Mouse (Mus musculus) midbrain, embryonic 13.5 days (tissue): Measurements from ENCODE around the gene Hoxa6. TPM values are rescaled to one million over a fixed set of nuclear protein-coding genes. Genes with fewer than 3 reads are reported as not detected.
A peak's percentile ranks its signal among the peaks of the same experiment; 100 is the strongest.

Source experiments
- ATAC-seq: fragments of 200-750 bp; cut with Nextera tagmentation; 2 replicates; pipeline ENCODE4 v1.8.0; 2017; ENCODE audit warnings: mild to moderate bottlenecking, moderate TSS enrichment, moderate library complexity
- H3K27ac ChIP-seq: fragments of 300-500 bp; sonication (generic); 2 replicates; pipeline ENCODE4 v1.5.1; 2015; ENCODE audit warnings: inconsistent platforms, mild to moderate bottlenecking, moderate library complexity
- H3K27me3 ChIP-seq: fragments of 300-500 bp; sonication (generic); 2 replicates; pipeline ENCODE4 v1.6.1; 2015; ENCODE audit warnings: mild to moderate bottlenecking, inconsistent platforms
- H3K36me3 ChIP-seq: fragments of 300-500 bp; sonication (generic); 2 replicates; pipeline ENCODE4 v1.6.1; 2015; ENCODE audit warnings: mild to moderate bottlenecking, inconsistent platforms
- H3K4me1 ChIP-seq: fragments of 300-500 bp; sonication (generic); replicated peaks from 2 replicates; pipeline ENCODE4 v1.6.1; 2015; ENCODE audit warnings: inconsistent platforms
- H3K4me2 ChIP-seq: fragments of 300-500 bp; sonication (generic); replicated peaks from 2 replicates; pipeline ENCODE4 v1.6.1; 2015; ENCODE audit warnings: moderate library complexity, mild to moderate bottlenecking, inconsistent platforms
- H3K4me3 ChIP-seq: fragments of 300-500 bp; sonication (generic); replicated peaks from 2 replicates; pipeline ENCODE4 v1.5.1; 2015; ENCODE audit warnings: mild to moderate bottlenecking, inconsistent platforms
- H3K9ac ChIP-seq: fragments of 300-500 bp; sonication (generic); replicated peaks from 2 replicates; pipeline ENCODE4 v1.6.1; 2015; ENCODE audit warnings: mild to moderate bottlenecking, inconsistent platforms
- H3K9me3 ChIP-seq: fragments of 300-500 bp; sonication (generic); 2 replicates; pipeline ENCODE4 v1.6.1; 2016; ENCODE audit warnings: mild to moderate bottlenecking, inconsistent platforms
- WGBS: fragments of 180-500 bp; shearing (Covaris S2); methylation state at CpG from one replicate; pipeline ENCODE4 v1.1.7; 2015; 5-methylcytosine and 5-hydroxymethylcytosine counted together
- polyA plus RNA-seq: library from polyadenylated mRNA; unstranded; fragments of >200 nt; fragmentation: Nextera tagmentation; extraction: Ambion mirVana; gene quantifications from 2 replicates; pipeline ENCODE4 v1.2.1, GENCODE M21; 2015

Gene Hoxa6
- polyA plus RNA-seq = not detected in 2 replicates

DNA sequence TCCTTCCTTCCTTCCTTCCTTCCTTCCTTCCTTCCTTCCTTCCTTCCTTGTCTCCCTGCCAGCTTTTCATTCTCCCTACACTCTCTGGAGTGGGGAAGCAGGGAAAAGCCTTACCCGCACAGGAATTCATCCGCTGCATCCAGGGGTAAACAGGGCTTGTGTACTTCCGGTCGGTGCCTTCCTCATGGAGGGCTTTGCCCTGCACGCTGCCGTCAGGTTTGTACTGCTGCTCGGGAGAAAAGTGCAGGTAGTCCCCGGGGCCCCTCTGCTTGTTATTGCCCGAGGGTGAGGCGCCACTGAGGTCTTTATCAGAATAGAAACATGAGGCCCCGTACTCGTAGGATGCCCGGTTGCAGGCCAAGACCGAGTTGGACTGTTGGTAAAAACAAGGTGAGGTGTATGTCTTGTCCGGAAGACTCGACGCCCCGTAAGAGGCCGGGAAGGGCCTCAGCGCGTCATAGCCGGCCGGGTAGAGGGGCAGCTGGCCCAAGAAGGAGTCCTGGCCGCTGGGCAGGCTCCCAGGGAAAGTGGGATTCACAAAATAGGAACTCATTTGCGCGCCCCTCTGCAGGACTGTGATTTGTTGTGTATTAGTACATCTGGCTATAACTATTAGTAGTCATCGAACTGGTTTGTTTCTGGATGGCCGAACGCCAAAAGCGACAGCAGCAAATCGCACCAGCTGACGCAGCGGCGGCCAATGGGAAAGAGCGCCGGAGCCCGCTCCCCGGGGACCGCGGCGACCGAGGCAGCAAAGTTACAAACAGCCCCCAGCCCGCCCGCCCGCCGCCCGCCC, at the start of gene Hoxa6:
TSS of gene Hoxa6 (minus strand) at position 651 of the 796 bp plus-strand sequence.
- Histone ChIP-seq H3K9ac (no peak within 1 kb of the TSS), H3K27ac (no peak within 1 kb of the TSS), H3K9me3 (no peaks in the 10 kb centered on the region), H3K4me2 (peak within 1 kb of the TSS; percentile 29; the same call in 1 of the 2 replicates), H3K4me1 (peaks cover 15% of the 10 kb centered on the region), H3K27me3 (peaks cover 100% of the 10 kb centered on the region), H3K36me3 (no peaks in the 10 kb centered on the region), H3K4me3 (no peak within 1 kb of the TSS; the same call in 1 of the 2 replicates)
- WGBS = 1% methylated on average over 47 of the region's 47 CpGs
- ATAC-seq = no peak

DNA sequence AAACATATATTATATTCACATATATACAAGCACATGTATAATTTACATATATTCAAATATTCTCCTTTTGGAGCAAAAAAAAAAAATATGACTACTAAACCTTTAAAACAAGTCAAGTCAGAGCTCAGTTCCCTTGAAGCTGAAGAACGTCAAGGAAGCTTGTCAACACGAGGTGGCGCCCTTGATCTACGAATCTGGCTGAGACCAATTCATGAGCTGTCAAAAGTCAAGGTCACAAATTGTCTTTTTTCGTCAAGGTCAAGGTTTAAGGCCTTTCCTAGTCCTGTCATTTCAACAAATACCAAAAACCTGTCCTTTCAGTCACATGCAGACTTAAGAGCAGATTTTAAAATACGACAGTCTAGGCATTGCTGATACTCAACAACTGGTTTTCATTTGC, 48.4 kb upstream of the Hoxa6 start:
- no peak for ATAC-seq
- H3K27me3 ChIP-seq = peaks cover 97% of the 10 kb centered on the region
- no peak overlapping the region for H3K4me2 ChIP-seq
- H3K4me3 ChIP-seq = no peak overlapping the region
- H3K36me3 ChIP-seq = no peaks in the 10 kb centered on the region
- no peaks in the 10 kb centered on the region for H3K9me3 ChIP-seq
- no peak overlapping the region for H3K9ac ChIP-seq
- H3K4me1 ChIP-seq = peaks cover 9% of the 10 kb centered on the region; the same call in 1 of the 2 replicates
- under 1% methylated on average over 6 of the region's 6 CpGs for WGBS
- no peak overlapping the region for H3K27ac ChIP-seq

- peaks cover 3% of the 10 kb centered on the region; the same call in 1 of the 2 replicates for H3K4me1 ChIP-seq
- ATAC-seq = no peak
- H3K27me3 ChIP-seq = peaks cover 97% of the 10 kb centered on the region
- H3K9ac ChIP-seq = no peak overlapping the region
- H3K36me3 ChIP-seq = no peaks in the 10 kb centered on the region
- no peak overlapping the region for H3K27ac ChIP-seq
- H3K4me2 ChIP-seq = no peak overlapping the region
- 1% methylated on average over 59 of the region's 59 CpGs for WGBS
- no peaks in the 10 kb centered on the region for H3K9me3 ChIP-seq
- no peak overlapping the region for H3K4me3 ChIP-seq
These were observed 45.3 kb upstream of the Hoxa6 start for GRCm38 (mm10) chr6:52253511-52254500.

GRCm38 (mm10) chr6:52252775-52253376, 44.4 kb upstream of the Hoxa6 start:
- peaks cover 3% of the 10 kb centered on the region; the same call in 1 of the 2 replicates for H3K4me1 ChIP-seq
- no peak for ATAC-seq
- WGBS = 1% methylated on average over 35 of the region's 35 CpGs
- no peaks in the 10 kb centered on the region for H3K9me3 ChIP-seq
- peaks cover 97% of the 10 kb centered on the region for H3K27me3 ChIP-seq
- H3K36me3 ChIP-seq = no peaks in the 10 kb centered on the region
- no peak overlapping the region for H3K4me3 ChIP-seq
- no peak overlapping the region for H3K27ac ChIP-seq
- H3K9ac ChIP-seq = no peak overlapping the region
- no peak overlapping the region for H3K4me2 ChIP-seq

DNA sequence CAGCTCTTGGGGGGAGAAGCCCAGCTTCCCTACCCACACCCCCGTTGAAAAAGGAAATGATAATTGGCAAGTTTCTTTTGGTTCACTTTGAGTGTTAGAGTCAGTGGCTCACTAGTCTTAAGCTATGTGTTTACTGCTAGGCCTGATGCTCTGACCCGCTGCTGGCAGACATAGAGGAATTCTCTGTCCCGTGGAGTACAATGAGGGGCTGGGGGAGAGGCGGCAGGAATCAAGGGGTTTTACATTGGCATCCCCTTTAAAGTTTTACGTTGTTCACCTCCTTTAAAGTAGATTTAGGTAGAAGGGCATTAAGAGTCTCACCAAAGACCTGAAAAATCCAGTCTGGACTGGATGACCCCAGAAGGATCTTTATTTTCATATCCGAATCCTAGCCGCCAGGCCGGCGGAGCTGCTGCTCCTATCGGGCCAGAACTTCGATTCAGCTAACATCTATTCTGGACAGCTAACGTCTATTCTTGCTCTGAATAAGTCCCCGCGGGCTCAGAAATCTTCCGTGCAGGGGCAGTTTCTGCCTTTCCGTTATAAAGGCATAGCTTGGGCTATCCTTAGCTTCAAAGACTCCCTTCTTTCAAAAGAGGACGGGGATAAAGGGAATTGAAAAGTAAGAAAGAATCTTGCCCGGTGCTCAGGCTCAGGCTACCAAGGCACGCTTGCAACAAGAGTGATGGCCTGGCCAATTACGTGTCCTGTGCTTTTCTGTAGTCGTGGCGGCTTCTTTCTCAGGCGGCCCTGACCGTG, 43.7 kb upstream of the Hoxa6 start:
- no peak overlapping the region for H3K9ac ChIP-seq
- H3K9me3 ChIP-seq = no peaks in the 10 kb centered on the region
- peaks cover 98% of the 10 kb centered on the region for H3K27me3 ChIP-seq
- no peak overlapping the region for H3K4me2 ChIP-seq
- peaks cover 3% of the 10 kb centered on the region; the same call in 1 of the 2 replicates for H3K4me1 ChIP-seq
- no peaks in the 10 kb centered on the region for H3K36me3 ChIP-seq
- no peak for ATAC-seq
- no peak overlapping the region for H3K27ac ChIP-seq
- 2% methylated on average over 24 of the region's 24 CpGs for WGBS
- no peak overlapping the region for H3K4me3 ChIP-seq

DNA sequence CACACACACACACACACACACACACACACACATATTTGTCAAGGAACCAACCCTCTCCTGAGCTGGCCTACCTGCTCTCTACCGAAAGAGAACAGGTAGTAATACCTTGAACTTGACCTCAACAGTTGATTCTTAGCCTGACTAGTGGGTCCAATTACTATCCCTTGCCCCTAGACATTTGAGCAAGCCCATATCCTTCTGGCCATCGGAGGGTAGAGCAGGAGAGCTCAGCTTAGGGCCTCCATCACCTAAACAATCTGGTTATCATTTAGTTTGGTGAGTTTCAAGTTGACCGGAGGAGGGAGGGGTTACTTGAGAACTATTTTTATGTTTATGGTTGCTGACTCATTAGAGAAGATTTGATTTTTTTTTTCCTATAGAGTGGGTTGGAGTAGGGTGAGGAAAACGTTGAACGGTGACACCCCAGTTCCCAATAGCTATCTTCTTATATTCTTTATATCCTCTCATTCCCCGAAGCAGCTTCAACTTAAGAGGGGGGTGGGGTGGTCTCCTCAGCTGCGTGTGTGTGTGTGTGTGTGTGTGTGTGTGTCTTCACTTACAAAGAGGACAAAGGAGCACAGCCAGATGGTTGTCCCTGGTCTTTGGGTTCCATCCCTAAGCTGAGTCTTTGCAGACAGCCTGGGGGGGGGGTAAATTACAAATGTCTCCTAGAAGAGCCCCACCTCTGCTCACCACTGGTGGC, 42.8 kb upstream of the Hoxa6 start:
- Histone ChIP-seq H3K27me3 (peaks cover 99% of the 10 kb centered on the region), H3K9ac (no peak overlapping the region), H3K36me3 (no peaks in the 10 kb centered on the region), H3K4me3 (no peak overlapping the region), H3K9me3 (no peaks in the 10 kb centered on the region), H3K27ac (no peak overlapping the region), H3K4me1 (peaks cover 3% of the 10 kb centered on the region; the same call in 1 of the 2 replicates), H3K4me2 (no peak overlapping the region)
- no peak for ATAC-seq
- WGBS = 8% methylated on average over 7 of the region's 7 CpGs

DNA sequence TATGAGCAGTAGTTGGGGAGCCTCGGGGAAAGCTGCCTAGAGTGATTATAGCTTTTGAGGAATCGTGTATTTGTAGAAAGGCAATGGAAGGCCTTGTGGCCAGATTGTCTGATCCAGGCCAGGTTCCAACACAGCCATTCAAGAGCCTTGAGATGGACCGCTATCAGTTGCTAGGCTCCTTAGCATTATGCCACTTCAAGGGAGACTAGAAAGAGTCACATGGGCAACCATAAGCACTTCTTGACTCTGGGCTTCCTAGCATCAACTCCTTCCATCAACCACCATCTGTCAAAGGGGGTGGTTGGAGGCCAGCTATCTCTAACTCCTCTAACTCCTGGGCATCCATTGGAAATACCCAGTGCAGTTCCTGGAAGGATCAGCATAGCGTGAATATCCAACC, 41.3 kb upstream of the Hoxa6 start:
- no peak overlapping the region for H3K4me3 ChIP-seq
- 1% methylated on average over 4 of the region's 4 CpGs for WGBS
- H3K27ac ChIP-seq = no peak overlapping the region
- no peak overlapping the region for H3K9ac ChIP-seq
- no peaks in the 10 kb centered on the region for H3K9me3 ChIP-seq
- H3K36me3 ChIP-seq = no peaks in the 10 kb centered on the region
- no peak overlapping the region for H3K4me2 ChIP-seq
- peaks cover 99% of the 10 kb centered on the region for H3K27me3 ChIP-seq
- H3K4me1 ChIP-seq = peaks cover 3% of the 10 kb centered on the region; the same call in 1 of the 2 replicates
- no peak for ATAC-seq

DNA sequence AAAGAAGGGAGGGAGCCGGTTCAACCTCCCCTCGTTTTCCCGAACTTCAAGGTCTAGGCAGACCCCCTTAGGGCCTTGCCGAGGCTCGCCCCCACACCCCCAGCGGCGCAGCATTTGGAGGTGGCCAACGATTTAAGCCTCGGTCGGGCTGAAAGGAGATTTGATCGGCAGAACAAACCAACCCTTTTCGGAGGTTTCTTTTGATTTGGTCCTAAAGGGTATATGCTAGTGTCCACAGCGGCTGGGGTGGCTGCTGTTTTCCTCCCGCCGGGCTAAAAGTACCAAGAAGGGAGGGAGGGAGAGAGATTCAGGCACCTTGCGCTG, 40.9 kb upstream of the Hoxa6 start:
- Histone ChIP-seq H3K4me3 (no peak overlapping the region), H3K36me3 (no peaks in the 10 kb centered on the region), H3K27me3 (peaks cover 100% of the 10 kb centered on the region), H3K9me3 (no peaks in the 10 kb centered on the region), H3K27ac (no peak overlapping the region), H3K9ac (no peak overlapping the region), H3K4me1 (peaks cover 3% of the 10 kb centered on the region; the same call in 1 of the 2 replicates), H3K4me2 (no peak overlapping the region)
- WGBS = 0% methylated on average over 16 of the region's 16 CpGs
- no peak for ATAC-seq

- WGBS = 2% methylated on average over 27 of the region's 27 CpGs
- Histone ChIP-seq H3K9me3 (no peaks in the 10 kb centered on the region), H3K27ac (no peak overlapping the region), H3K9ac (no peak overlapping the region), H3K4me2 (no peak overlapping the region), H3K27me3 (peaks cover 100% of the 10 kb centered on the region), H3K4me1 (peaks cover 3% of the 10 kb centered on the region; the same call in 1 of the 2 replicates), H3K36me3 (no peaks in the 10 kb centered on the region), H3K4me3 (no peak overlapping the region)
- ATAC-seq = no peak
These were observed 40.3 kb upstream of the Hoxa6 start for GRCm38 (mm10) chr6:52248638-52249414.
